Mouse (Mus musculus) G1E (cell line): ENCODE measurements around the gene Ggps1. TPM values are rescaled to one million over a fixed set of nuclear protein-coding genes. Genes with fewer than 3 reads are reported as not detected.

Source experiments
- ATAC-seq: 2 replicates; pipeline ENCODE4 v1.8.0; 2016; ENCODE audit warnings: mild to moderate bottlenecking; ENCODE audit not compliant: insufficient number of reproducible peaks, poor library complexity, low FRiP score, severe bottlenecking; ENCODE audit errors: extremely low read depth
- DNase-seq: peaks from one replicate; pipeline ENCODE4 v3.0.0; 2012; ENCODE audit warnings: low spot score
- H3K27me3 ChIP-seq: 2 replicates; pipeline ENCODE4 v1.6.1; 2012; ENCODE audit warnings: mild to moderate bottlenecking, low read length, inconsistent platforms; ENCODE audit not compliant: insufficient read depth
- H3K36me3 ChIP-seq: replicated peaks from 2 replicates; pipeline ENCODE3; 2012; ENCODE audit warnings: mild to moderate bottlenecking, inconsistent platforms
- H3K4me1 ChIP-seq: 2 replicates; pipeline ENCODE4 v1.6.1; 2012; ENCODE audit warnings: low read depth, low read length, inconsistent platforms, mixed read lengths; ENCODE audit not compliant: insufficient read depth
- H3K4me3 ChIP-seq: 2 replicates; pipeline ENCODE4 v1.5.1; 2012; ENCODE audit warnings: low read depth, mild to moderate bottlenecking, inconsistent platforms, low read length, moderate library complexity, mixed read lengths
- H3K9me3 ChIP-seq: replicated peaks from 2 replicates; pipeline ENCODE4 v1.6.1; 2012; ENCODE audit warnings: inconsistent platforms
- CTCF ChIP-seq: IDR thresholded peaks from 2 replicates; pipeline ENCODE4 v1.5.1; 2012; ENCODE audit warnings: low read depth, low read length, inconsistent platforms, mixed read lengths
- GATA1 ChIP-seq: IDR thresholded peaks from 2 replicates; pipeline ENCODE4 v1.6.1; 2012; ENCODE audit warnings: borderline replicate concordance, low read length, inconsistent platforms, mixed read lengths
- GATA2 ChIP-seq: IDR thresholded peaks from 2 replicates; pipeline ENCODE4 v1.6.1; 2012; ENCODE audit warnings: low read depth, low read length, inconsistent platforms, borderline replicate concordance
- POLR2AphosphoS5 ChIP-seq: IDR thresholded peaks from 2 replicates; pipeline ENCODE4 v1.6.1; 2012; ENCODE audit warnings: low read depth, low read length, inconsistent platforms; ENCODE audit not compliant: insufficient replicate concordance
- TAL1 ChIP-seq: conservative IDR thresholded peaks from 2 replicates; pipeline ENCODE4 v1.6.1; 2012; ENCODE audit warnings: low read depth, low read length, inconsistent platforms, mixed read lengths
- polyA plus RNA-seq: library from polyadenylated mRNA; stranded (reverse); fragments of >175 nt; gene quantifications from 2 replicates; pipeline ENCODE4 v1.2.3, GENCODE M21; 2012
- total RNA-seq, 2 experiments: library from RNA; stranded (forward) in 1 of 2; stranded (reverse) in 1 of 2; fragments of 200-1000 nt in 1 of 2; fragments of >200 nt in 1 of 2; fragmentation: Nextera tagmentation in 1 of 2; gene quantifications; 2 replicates each; pipeline ENCODE4 v1.2.3; 2014 to 2017

Gene Ggps1
- total and polyA plus RNA-seq, 3 experiments = 2.5 to 60.4 (median 44.9) TPM

DNA sequence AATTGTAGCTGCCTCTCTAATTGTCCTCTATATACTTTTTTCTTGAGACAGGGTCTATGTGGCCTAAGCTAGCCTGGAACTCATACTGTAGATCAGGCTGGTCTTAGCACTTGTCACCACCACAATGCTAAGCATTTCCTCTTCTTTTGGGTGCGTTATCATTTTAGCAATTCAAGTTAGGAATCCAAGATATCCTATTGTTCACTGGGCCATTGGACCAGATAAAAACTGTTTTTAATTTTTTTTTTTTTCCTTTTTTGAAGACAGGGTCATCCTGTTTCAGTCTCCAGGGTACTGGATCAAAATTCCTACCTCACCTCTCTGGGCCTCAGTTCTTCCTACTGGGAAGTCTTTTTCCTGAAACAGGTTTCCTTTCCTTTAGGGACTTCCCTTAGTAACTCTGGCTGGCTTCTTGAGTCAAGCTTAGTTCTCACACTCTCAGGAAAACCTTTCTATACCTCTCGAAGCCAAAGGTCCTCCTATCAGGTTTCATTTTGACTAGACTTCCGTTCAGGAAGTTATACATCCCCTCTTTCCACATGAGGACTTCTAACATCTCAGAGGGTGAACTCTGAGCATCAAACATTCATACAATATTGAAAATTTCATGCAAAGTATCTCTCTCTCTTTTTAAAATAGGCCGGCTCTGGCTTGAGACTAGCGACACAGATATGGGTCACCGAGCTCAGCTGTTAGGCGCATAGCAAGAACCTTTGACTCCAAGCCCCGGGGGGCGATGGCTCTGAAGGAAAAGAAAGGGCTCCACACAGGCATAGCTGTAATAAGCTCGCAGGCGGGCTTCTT lies 877 bp downstream of the Ggps1 start:
- peaks cover 33% of the 10 kb centered on the region for H3K36me3 ChIP-seq

GRCm38 (mm10) chr13:14059582-14059981 lies 3.7 kb downstream of the Ggps1 start:
- no peaks in the 10 kb centered on the region for H3K27me3 ChIP-seq
- ATAC-seq (no peak), DNase-seq (no peak)
- no peak overlapping the region for H3K4me3 ChIP-seq
- H3K4me1 ChIP-seq = peaks cover 11% of the 10 kb centered on the region
- no peaks in the 10 kb centered on the region for H3K9me3 ChIP-seq
- H3K36me3 ChIP-seq = peaks cover 51% of the 10 kb centered on the region
- TF ChIP-seq TAL1 = no peak
- no peak for TF ChIP-seq CTCF
- no peak for TF ChIP-seq GATA2
- TF ChIP-seq GATA1 = no peak
- TF ChIP-seq POLR2AphosphoS5 = no peak

More for the DNA sequence above, 877 bp downstream of the Ggps1 start:
- H3K27me3 ChIP-seq = no peaks in the 10 kb centered on the region
- ATAC-seq (no peak), DNase-seq (no peak)
- no peaks in the 10 kb centered on the region for H3K9me3 ChIP-seq
- TF ChIP-seq POLR2AphosphoS5 (no peak), CTCF (no peak), GATA1 (no peak), GATA2 (no peak), TAL1 (no peak)
- H3K4me1 ChIP-seq = peaks cover 21% of the 10 kb centered on the region
- H3K4me3 ChIP-seq = peak overlapping the region; percentile 87

GRCm38 (mm10) chr13:14056801-14057200 lies 6.5 kb downstream of the Ggps1 start:
- Histone ChIP-seq H3K4me1 (peaks cover 9% of the 10 kb centered on the region), H3K4me3 (no peak overlapping the region), H3K9me3 (no peaks in the 10 kb centered on the region), H3K27me3 (no peaks in the 10 kb centered on the region), H3K36me3 (peaks cover 68% of the 10 kb centered on the region)
- no peak for TF ChIP-seq POLR2AphosphoS5
- no peak for TF ChIP-seq TAL1
- no peak for TF ChIP-seq GATA1
- TF ChIP-seq GATA2 = no peak
- TF ChIP-seq CTCF = no peak
- ATAC-seq (no peak), DNase-seq (no peak)

- H3K27me3 ChIP-seq = no peaks in the 10 kb centered on the region
- H3K9me3 ChIP-seq = no peaks in the 10 kb centered on the region
- no peak for ATAC-seq
- H3K36me3 ChIP-seq = peaks cover 59% of the 10 kb centered on the region
- TF ChIP-seq CTCF (no peak), POLR2AphosphoS5 (no peak), GATA1 (no peak), TAL1 (no peak), GATA2 (no peak)
- peaks cover 3% of the 10 kb centered on the region; the same call in 1 of the 2 replicates for H3K4me1 ChIP-seq
- DNase-seq = no peak
- H3K4me3 ChIP-seq = no peak overlapping the region
Measured at GRCm38 (mm10) chr13:14049878-14050277, 13.4 kb downstream of the Ggps1 start.

GRCm38 (mm10) chr13:14044521-14044920 lies 18.8 kb downstream of the Ggps1 start:
- Histone ChIP-seq H3K4me3 (no peak overlapping the region), H3K27me3 (no peaks in the 10 kb centered on the region), H3K9me3 (no peaks in the 10 kb centered on the region), H3K36me3 (peaks cover 27% of the 10 kb centered on the region), H3K4me1 (peaks cover 14% of the 10 kb centered on the region)
- TF ChIP-seq CTCF = no peak
- no peak for TF ChIP-seq GATA2
- DNase-seq (no peak), ATAC-seq (no peak)

GRCm38 (mm10) chr13:14043851-14044250 lies 19.4 kb downstream of the Ggps1 start:
- H3K27me3 ChIP-seq = no peaks in the 10 kb centered on the region
- H3K9me3 ChIP-seq = no peaks in the 10 kb centered on the region
- no peak for TF ChIP-seq CTCF
- no peak for TF ChIP-seq TAL1
- no peak for TF ChIP-seq GATA2
- TF ChIP-seq GATA1 = no peak
- no peak for TF ChIP-seq POLR2AphosphoS5
- H3K36me3 ChIP-seq = peaks cover 21% of the 10 kb centered on the region
- ATAC-seq (no peak), DNase-seq (no peak)
- H3K4me1 ChIP-seq = peaks cover 15% of the 10 kb centered on the region
- H3K4me3 ChIP-seq = no peak overlapping the region

- DNase-seq (no peak), ATAC-seq (no peak)
- TF ChIP-seq TAL1 (no peak), POLR2AphosphoS5 (no peak), GATA1 (no peak), GATA2 (no peak), CTCF (no peak)
- peaks cover 29% of the 10 kb centered on the region for H3K4me1 ChIP-seq
- H3K4me3 ChIP-seq = peak overlapping the region; percentile 87
- H3K36me3 ChIP-seq = peaks cover 10% of the 10 kb centered on the region
- no peaks in the 10 kb centered on the region for H3K27me3 ChIP-seq
- H3K9me3 ChIP-seq = no peaks in the 10 kb centered on the region
Measured at GRCm38 (mm10) chr13:14040186-14040585, 23.1 kb downstream of the Ggps1 start.
